Mouse (Mus musculus): Measurements from ENCODE around the gene Zp2. TPM values are rescaled to one million over a fixed set of nuclear protein-coding genes. Genes with fewer than 3 reads are reported as not detected.

Gene Zp2
- total and polyA plus RNA-seq, 3 experiments, result 0.11 TPM; not detected in 2

GRCm38 (mm10) chr7:120104975-120105374 lies 40.1 kb downstream of the Zp2 start:
- no peaks in the 10 kb centered on the region for H3K9me3 ChIP-seq (replicated peaks)
- peaks cover 3% of the 10 kb centered on the region; the same call in 1 of the 2 replicates for H3K27me3 ChIP-seq (ENCODE audit: insufficient read depth, low read length)
- peaks cover 3% of the 10 kb centered on the region for H3K4me1 ChIP-seq (ENCODE audit: insufficient read depth, low read depth, low read length)
- DNase-seq (ENCODE audit: low spot score) (no peak), ATAC-seq (ENCODE audit: extremely low read depth, insufficient number of reproducible peaks, low FRiP score, poor library complexity, severe bottlenecking) (no peak)
- no peak for TF ChIP-seq GATA2 (IDR thresholded peaks at IDR 0.05; ENCODE audit: borderline replicate concordance, low read depth, low read length)
- TF ChIP-seq GATA1 (IDR thresholded peaks at IDR 0.05; ENCODE audit: borderline replicate concordance, low read length), result no peak
- no peak for TF ChIP-seq TAL1 (conservative IDR thresholded peaks at IDR 0.05; ENCODE audit: low read depth, low read length)
- no peak for TF ChIP-seq CTCF (IDR thresholded peaks at IDR 0.05; ENCODE audit: low read depth, low read length)
- TF ChIP-seq POLR2AphosphoS5 (IDR thresholded peaks at IDR 0.05; ENCODE audit: insufficient replicate concordance, low read depth, low read length), result no peak
- no peak overlapping the region for H3K4me3 ChIP-seq (ENCODE audit: low read depth, low read length)
- no peaks in the 10 kb centered on the region for H3K36me3 ChIP-seq (replicated peaks)

- DNase-seq (ENCODE audit: low spot score), result no peak
- no peak overlapping the region for H3K4me3 ChIP-seq (ENCODE audit: low read depth, low read length)
Measured at GRCm38 (mm10) chr7:120103019-120103567, 42.0 kb downstream of the Zp2 start.

GRCm38 (mm10) chr7:120102164-120102972 lies 42.7 kb downstream of the Zp2 start, which contains the start of gene Tmem159:
TSS of gene Tmem159 (plus strand) at chr7:120102353.
- TF ChIP-seq TAL1 (conservative IDR thresholded peaks at IDR 0.05; ENCODE audit: low read depth, low read length) (no peak), CTCF (IDR thresholded peaks at IDR 0.05; ENCODE audit: low read depth, low read length) (no peak), POLR2AphosphoS5 (IDR thresholded peaks at IDR 0.05; ENCODE audit: insufficient replicate concordance, low read depth, low read length) (no peak), GATA2 (IDR thresholded peaks at IDR 0.05; ENCODE audit: borderline replicate concordance, low read depth, low read length) (no peak), GATA1 (IDR thresholded peaks at IDR 0.05; ENCODE audit: borderline replicate concordance, low read length) (no peak)
- no peak for DNase-seq (ENCODE audit: low spot score)
- no peaks in the 10 kb centered on the region for H3K9me3 ChIP-seq (replicated peaks)
- peaks cover 3% of the 10 kb centered on the region for H3K4me1 ChIP-seq (ENCODE audit: insufficient read depth, low read depth, low read length)
- H3K4me3 ChIP-seq (ENCODE audit: low read depth, low read length), result no peak within 1 kb of the TSS
- H3K36me3 ChIP-seq (replicated peaks), result no peaks in the 10 kb centered on the region
- no peak for ATAC-seq (ENCODE audit: extremely low read depth, insufficient number of reproducible peaks, low FRiP score, poor library complexity, severe bottlenecking)
- peaks cover 3% of the 10 kb centered on the region; the same call in 1 of the 2 replicates for H3K27me3 ChIP-seq (ENCODE audit: insufficient read depth, low read length)

More at GRCm38 (mm10) chr7:120103019-120103567, 42.0 kb downstream of the Zp2 start:
- TF ChIP-seq GATA2 (IDR thresholded peaks at IDR 0.05; ENCODE audit: borderline replicate concordance, low read depth, low read length) (no peak), CTCF (IDR thresholded peaks at IDR 0.05; ENCODE audit: low read depth, low read length) (no peak), POLR2AphosphoS5 (IDR thresholded peaks at IDR 0.05; ENCODE audit: insufficient replicate concordance, low read depth, low read length) (no peak), GATA1 (IDR thresholded peaks at IDR 0.05; ENCODE audit: borderline replicate concordance, low read length) (no peak), TAL1 (conservative IDR thresholded peaks at IDR 0.05; ENCODE audit: low read depth, low read length) (no peak)
- Histone ChIP-seq H3K27me3 (ENCODE audit: insufficient read depth, low read length) (peaks cover 3% of the 10 kb centered on the region; the same call in 1 of the 2 replicates), H3K36me3 (replicated peaks) (no peaks in the 10 kb centered on the region), H3K4me1 (ENCODE audit: insufficient read depth, low read depth, low read length) (peaks cover 3% of the 10 kb centered on the region), H3K9me3 (replicated peaks) (no peaks in the 10 kb centered on the region)
- ATAC-seq (ENCODE audit: extremely low read depth, insufficient number of reproducible peaks, low FRiP score, poor library complexity, severe bottlenecking), result no peak

- Histone ChIP-seq H3K36me3 (replicated peaks) (no peaks in the 10 kb centered on the region), H3K9me3 (replicated peaks) (no peaks in the 10 kb centered on the region), H3K27me3 (ENCODE audit: insufficient read depth, low read length) (peaks cover 3% of the 10 kb centered on the region; the same call in 1 of the 2 replicates), H3K4me1 (ENCODE audit: insufficient read depth, low read depth, low read length) (peaks cover 3% of the 10 kb centered on the region), H3K4me3 (ENCODE audit: low read depth, low read length) (no peak overlapping the region)
- TF ChIP-seq GATA1 (IDR thresholded peaks at IDR 0.05; ENCODE audit: borderline replicate concordance, low read length), result no peak
- peak; percentile 49 for TF ChIP-seq CTCF (IDR thresholded peaks at IDR 0.05; ENCODE audit: low read depth, low read length)
- no peak for DNase-seq (ENCODE audit: low spot score)
- no peak for ATAC-seq (ENCODE audit: extremely low read depth, insufficient number of reproducible peaks, low FRiP score, poor library complexity, severe bottlenecking)
Measured at GRCm38 (mm10) chr7:120098403-120098802, 46.7 kb downstream of the Zp2 start.

- Histone ChIP-seq H3K27me3 (ENCODE audit: insufficient read depth, low read length) (peaks cover 3% of the 10 kb centered on the region; the same call in 1 of the 2 replicates), H3K4me1 (ENCODE audit: insufficient read depth, low read depth, low read length) (peaks cover 3% of the 10 kb centered on the region), H3K36me3 (replicated peaks) (no peaks in the 10 kb centered on the region), H3K4me3 (ENCODE audit: low read depth, low read length) (no peak overlapping the region), H3K9me3 (replicated peaks) (no peaks in the 10 kb centered on the region)
- DNase-seq (ENCODE audit: low spot score), result no peak
- TF ChIP-seq TAL1 (conservative IDR thresholded peaks at IDR 0.05; ENCODE audit: low read depth, low read length) (no peak), POLR2AphosphoS5 (IDR thresholded peaks at IDR 0.05; ENCODE audit: insufficient replicate concordance, low read depth, low read length) (no peak), GATA2 (IDR thresholded peaks at IDR 0.05; ENCODE audit: borderline replicate concordance, low read depth, low read length) (no peak), GATA1 (IDR thresholded peaks at IDR 0.05; ENCODE audit: borderline replicate concordance, low read length) (no peak), CTCF (IDR thresholded peaks at IDR 0.05; ENCODE audit: low read depth, low read length) (no peak)
- ATAC-seq (ENCODE audit: extremely low read depth, insufficient number of reproducible peaks, low FRiP score, poor library complexity, severe bottlenecking), result no peak
Measured at GRCm38 (mm10) chr7:120097845-120098244, 47.2 kb downstream of the Zp2 start.

GRCm38 (mm10) chr7:120095180-120095579 lies 49.9 kb downstream of the Zp2 start, which contains the start of gene Dnah3:
TSS of gene Dnah3 (minus strand) at chr7:120095280.
- H3K4me3 ChIP-seq (ENCODE audit: low read depth, low read length), result no peak within 1 kb of the TSS
- peaks cover 3% of the 10 kb centered on the region; the same call in 1 of the 2 replicates for H3K27me3 ChIP-seq (ENCODE audit: insufficient read depth, low read length)
- ATAC-seq (ENCODE audit: extremely low read depth, insufficient number of reproducible peaks, low FRiP score, poor library complexity, severe bottlenecking), result no peak
- no peaks in the 10 kb centered on the region for H3K9me3 ChIP-seq (replicated peaks)
- DNase-seq (ENCODE audit: low spot score), result no peak
- H3K36me3 ChIP-seq (replicated peaks), result no peaks in the 10 kb centered on the region
- TF ChIP-seq POLR2AphosphoS5 (IDR thresholded peaks at IDR 0.05; ENCODE audit: insufficient replicate concordance, low read depth, low read length) (no peak), GATA2 (IDR thresholded peaks at IDR 0.05; ENCODE audit: borderline replicate concordance, low read depth, low read length) (no peak), GATA1 (IDR thresholded peaks at IDR 0.05; ENCODE audit: borderline replicate concordance, low read length) (no peak), CTCF (IDR thresholded peaks at IDR 0.05; ENCODE audit: low read depth, low read length) (no peak), TAL1 (conservative IDR thresholded peaks at IDR 0.05; ENCODE audit: low read depth, low read length) (no peak)
- H3K4me1 ChIP-seq (ENCODE audit: insufficient read depth, low read depth, low read length), result no peaks in the 10 kb centered on the region

All from G1E (cell line).